Mouse (Mus musculus) activated CD4-positive, CD25-positive, alpha-beta regulatory T cell, adult 9 weeks (primary cell): ENCODE data around the gene Ankrd55. TPM values are rescaled to one million over a fixed set of nuclear protein-coding genes. Genes with fewer than 3 reads are reported as not detected.

ENCODE experiments used
- polyA plus RNA-seq: library from polyadenylated mRNA; unstranded; fragments of 100-300 nt; shearing (Covaris generic); gene quantifications from one replicate; pipeline ENCODE4 v1.2.1, GENCODE M21; 2017

The Ankrd55 gene
- polyA plus RNA-seq, result 14.5 TPM

DNA sequence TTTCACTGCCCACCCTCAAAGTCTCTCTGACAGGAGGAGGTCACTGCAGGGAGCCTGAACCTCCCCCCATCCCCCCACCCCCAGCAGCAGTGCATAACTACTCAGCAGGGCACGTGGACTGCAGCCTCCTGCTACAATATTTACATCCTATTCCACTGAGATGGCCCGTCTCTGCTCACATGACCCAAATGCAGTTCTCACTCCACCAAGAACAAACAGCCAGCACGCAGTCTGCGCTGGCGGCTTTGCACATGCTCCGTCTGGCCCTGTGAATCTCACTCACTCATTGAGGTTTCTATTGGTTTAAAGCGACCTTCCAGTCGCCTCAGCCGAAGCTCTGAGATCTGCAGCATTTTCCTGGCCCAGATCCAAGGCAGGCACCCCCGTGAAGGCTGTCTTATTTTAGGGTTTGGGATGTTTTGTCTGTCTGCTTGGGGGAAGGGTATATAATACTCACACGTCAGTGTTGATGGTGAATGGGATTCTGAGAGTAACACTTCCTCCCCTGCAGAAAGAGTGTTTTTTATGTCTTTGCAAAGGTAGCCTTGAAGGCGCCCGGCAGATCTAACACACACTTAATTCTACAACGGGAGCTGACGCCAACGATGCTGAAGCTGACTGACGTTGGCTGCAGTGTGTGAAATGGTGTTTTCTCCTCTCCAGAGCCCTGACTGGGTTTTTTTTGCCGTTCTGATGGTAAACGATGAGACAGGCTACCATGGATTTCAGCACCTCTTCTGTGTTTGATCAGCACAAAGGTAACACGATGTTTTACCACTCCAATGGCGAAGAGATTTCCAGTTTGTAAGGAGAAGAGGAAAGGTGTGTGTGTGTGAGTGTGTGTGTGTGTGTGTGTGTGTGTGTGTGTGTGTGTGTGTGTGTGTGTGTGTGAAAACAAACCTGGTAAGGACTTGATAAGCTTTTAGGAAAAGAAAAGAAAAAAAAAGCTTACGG, at the start of gene Ankrd55:
Ankrd55 (plus strand) TSS at position 227 of the 954 bp plus-strand sequence.

Other genes with a start within 250 kb of the Ankrd55 start
- gene Il6st, start 175.6 kb downstream of the Ankrd55 start, polyA plus RNA-seq, result 217 TPM